Mouse (Mus musculus) bone marrow macrophage, adult 2 months (primary cell): ENCODE results near the gene Rbak.

Source experiments
- CTCF ChIP-seq: IDR thresholded peaks from 2 replicates; pipeline ENCODE4 v1.5.1; 2012; ENCODE audit warnings: low read depth, mild to moderate bottlenecking, low read length, moderate library complexity
- POLR2A ChIP-seq: IDR thresholded peaks from 2 replicates; pipeline ENCODE4 v1.6.1; 2012; ENCODE audit warnings: mild to moderate bottlenecking, low read depth, low read length, borderline replicate concordance

GRCm38 (mm10) chr5:143132935-143133514 lies 47.5 kb downstream of the Rbak start:
- TF ChIP-seq CTCF (no peak), POLR2A (no peak)
